8 mouse cellular contexts compared by ENCODE assay signal in the genomic region with DNA sequence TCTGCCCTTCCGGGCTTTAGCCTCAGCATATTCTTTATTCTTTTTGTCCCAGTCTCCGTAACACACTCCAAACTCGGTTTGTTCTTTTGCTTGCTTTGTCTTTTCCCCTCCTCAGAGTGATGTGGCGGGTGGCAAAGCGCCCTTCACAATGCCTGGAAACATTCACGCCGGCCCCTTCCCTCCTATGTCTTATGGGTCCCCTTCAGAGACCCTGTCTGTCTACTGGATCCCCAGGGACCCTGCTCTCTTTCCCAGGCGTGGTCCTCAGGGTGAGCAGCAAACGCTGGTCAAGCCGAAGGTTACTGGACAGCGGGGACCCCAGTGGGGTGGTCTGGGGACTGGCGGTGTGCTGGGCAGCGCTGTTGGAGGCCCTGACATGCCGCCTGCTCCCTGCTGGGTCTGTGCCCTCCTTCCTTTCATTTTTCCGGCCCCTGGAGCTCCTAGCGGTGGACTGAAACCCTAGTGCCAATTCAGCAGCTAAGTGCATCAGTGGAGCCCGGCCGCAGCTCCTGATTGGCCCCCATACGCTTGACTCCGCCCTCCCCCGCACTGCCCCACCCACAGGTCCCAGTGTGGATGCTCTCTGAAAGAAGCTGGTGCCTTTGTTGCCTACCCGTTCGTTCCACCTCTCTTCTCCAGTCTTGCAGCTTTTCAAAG. TPM values are rescaled to one million over a fixed set of nuclear protein-coding genes. Genes with fewer than 3 reads are reported as not detected.
DNase-seq lines count a peak whose midpoint lies in the region; ATAC-seq and TF ChIP-seq lines count a peak whose summit lies in the region.

No protein-coding gene starts in this region.

- WGBS in forebrain, embryonic 10.5 days: 2% methylated on average over 23 of the region's 23 CpGs
- WGBS in heart, postnatal 0 days: 5% methylated on average over 23 of the region's 23 CpGs
- WGBS in liver, embryonic 11.5 days: 8% methylated on average over 23 of the region's 23 CpGs
- WGBS in neural tube, embryonic 13.5 days: 4% methylated on average over 23 of the region's 23 CpGs

- no peak for TF ChIP-seq POLR2A in ES-Bruce4 (IDR thresholded peaks at IDR 0.05; ENCODE audit: insufficient read depth, low read length)

- no peak for TF ChIP-seq EP300 in ES-Bruce4 (IDR thresholded peaks at IDR 0.05; ENCODE audit: insufficient read depth, low read depth, low read length)
- TF ChIP-seq EP300 in heart, postnatal 0 days (IDR thresholded peaks at IDR 0.05; ENCODE audit: low read depth): no peak

- peak; percentile 18 for DNase-seq in c-Kit-positive CD71-negative TER-119-negative erythroid progenitor cells, embryonic 14.5 days (ENCODE audit: low read depth)
- peak; percentile 86 for DNase-seq in forebrain, embryonic 10.5 days (ENCODE audit: extremely low spot score, low spot score)
- DNase-seq in heart, postnatal 0 days (ENCODE audit: low spot score): peak; percentile 7
- DNase-seq in kidney, postnatal 25 days: peak; percentile 34 to 57
- peak; percentile 46 for DNase-seq in liver, embryonic 11.5 days (ENCODE audit: low spot score)
- DNase-seq in thymus, postnatal 4 days: peak; percentile 52

- no peaks in the 10 kb centered on the region for H3K27me3 ChIP-seq in ES-Bruce4 (ENCODE audit: control insufficient read depth, insufficient read depth, low read length, poor library complexity, severe bottlenecking)
- peaks cover 55% of the 10 kb centered on the region for H3K27me3 ChIP-seq in forebrain, embryonic 10.5 days (ENCODE audit: poor library complexity, severe bottlenecking)
- H3K27me3 ChIP-seq in heart, postnatal 0 days (ENCODE audit: control insufficient read depth, insufficient read depth, low read length): peaks cover 24% of the 10 kb centered on the region
- peaks cover 23% of the 10 kb centered on the region for H3K27me3 ChIP-seq in liver, embryonic 11.5 days (replicated peaks; ENCODE audit: control insufficient read depth, insufficient read depth, low read length)
- no peaks in the 10 kb centered on the region; the same call in 1 of the 2 replicates for H3K27me3 ChIP-seq in neural tube, embryonic 13.5 days

- no peak overlapping the region for H3K27ac ChIP-seq in ES-Bruce4 (ENCODE audit: insufficient read depth, low read length)
- peak overlapping the region; percentile 81 for H3K27ac ChIP-seq in forebrain, embryonic 10.5 days
- H3K27ac ChIP-seq in heart, postnatal 0 days (ENCODE audit: low read depth): no peak overlapping the region
- H3K27ac ChIP-seq in liver, embryonic 11.5 days (ENCODE audit: low read depth, low read length): no peak overlapping the region
- peak overlapping the region; percentile 92 for H3K27ac ChIP-seq in neural tube, embryonic 13.5 days (replicated peaks)

- H3K4me3 ChIP-seq in ES-Bruce4 (ENCODE audit: low read depth, low read length): peak overlapping the region; percentile 49
- H3K4me3 ChIP-seq in forebrain, embryonic 10.5 days: peak overlapping the region; percentile 56
- H3K4me3 ChIP-seq in heart, postnatal 0 days (ENCODE audit: low read depth, low read length): peak overlapping the region; percentile 12
- 0 out of 2 replicates have a peak overlapping the region, but pooled peaks have one; percentile 17 for H3K4me3 ChIP-seq in liver, embryonic 11.5 days (ENCODE audit: low read depth, low read length)
- peak overlapping the region; percentile 42 for H3K4me3 ChIP-seq in neural tube, embryonic 13.5 days

- TF ChIP-seq CTCF in ES-Bruce4 (IDR thresholded peaks at IDR 0.05; ENCODE audit: low read depth, low read length): no peak
- no peak for TF ChIP-seq CTCF in heart, postnatal 0 days (IDR thresholded peaks at IDR 0.05; ENCODE audit: low read depth)

- no peaks in the 10 kb centered on the region for H3K36me3 ChIP-seq in ES-Bruce4 (ENCODE audit: control insufficient read depth, insufficient read depth, low read length, poor library complexity, severe bottlenecking)
- no peaks in the 10 kb centered on the region for H3K36me3 ChIP-seq in forebrain, embryonic 10.5 days (replicated peaks)
- no peaks in the 10 kb centered on the region for H3K36me3 ChIP-seq in heart, postnatal 0 days (replicated peaks; ENCODE audit: control insufficient read depth, insufficient read depth, low read length)
- H3K36me3 ChIP-seq in liver, embryonic 11.5 days (ENCODE audit: control insufficient read depth, insufficient read depth, low read length): no peaks in the 10 kb centered on the region
- H3K36me3 ChIP-seq in neural tube, embryonic 13.5 days: no peaks in the 10 kb centered on the region

- H3K4me1 ChIP-seq in ES-Bruce4 (ENCODE audit: control insufficient read depth, insufficient read depth, low read length): no peaks in the 10 kb centered on the region
- H3K4me1 ChIP-seq in forebrain, embryonic 10.5 days: peaks cover 31% of the 10 kb centered on the region
- no peaks in the 10 kb centered on the region for H3K4me1 ChIP-seq in heart, postnatal 0 days (ENCODE audit: control insufficient read depth, insufficient read depth)
- H3K4me1 ChIP-seq in liver, embryonic 11.5 days (replicated peaks; ENCODE audit: control insufficient read depth, insufficient read depth, low read length): 0 out of 2 replicates have a peak, but pooled peaks cover 3% of the 10 kb centered on the region
- H3K4me1 ChIP-seq in neural tube, embryonic 13.5 days (replicated peaks): peaks cover 40% of the 10 kb centered on the region

- no peaks in the 10 kb centered on the region for H3K9me3 ChIP-seq in ES-Bruce4 (replicated peaks; ENCODE audit: control insufficient read depth, insufficient read depth, low read length, poor library complexity, severe bottlenecking)
- no peaks in the 10 kb centered on the region for H3K9me3 ChIP-seq in forebrain, embryonic 10.5 days
- H3K9me3 ChIP-seq in heart, postnatal 0 days (replicated peaks; ENCODE audit: control insufficient read depth, low read length): no peaks in the 10 kb centered on the region
- no peaks in the 10 kb centered on the region for H3K9me3 ChIP-seq in liver, embryonic 11.5 days (ENCODE audit: control insufficient read depth, low read length)
- H3K9me3 ChIP-seq in neural tube, embryonic 13.5 days: no peaks in the 10 kb centered on the region

- peak overlapping the region; percentile 17; the same call in 1 of the 2 replicates for H3K9ac ChIP-seq in ES-Bruce4 (ENCODE audit: low read depth, poor library complexity, severe bottlenecking)
- no peak overlapping the region for H3K9ac ChIP-seq in heart, postnatal 0 days (replicated peaks; ENCODE audit: low read depth, low read length)
- H3K9ac ChIP-seq in liver, embryonic 11.5 days (ENCODE audit: low read depth, low read length): no peak overlapping the region
- H3K9ac ChIP-seq in neural tube, embryonic 13.5 days: peak overlapping the region; percentile 76

- ATAC-seq in heart, postnatal 0 days (ENCODE audit: insufficient read depth, low read depth): peak; percentile 50; the same call in 1 of the 2 replicates
- ATAC-seq in liver, embryonic 11.5 days (replicated peaks; ENCODE audit: low FRiP score): peak; percentile 75
- peak; percentile 96 for ATAC-seq in neural tube, embryonic 13.5 days (ENCODE audit: low read depth)

- peak overlapping the region; percentile 22; the same call in 1 of the 2 replicates for H3K4me2 ChIP-seq in heart, postnatal 0 days (ENCODE audit: low read depth, low read length)
- peak overlapping the region; percentile 51 for H3K4me2 ChIP-seq in liver, embryonic 11.5 days
- H3K4me2 ChIP-seq in neural tube, embryonic 13.5 days: peak overlapping the region; percentile 72

RNA-seq across cellular contexts. Expression of gene Crhr1, which starts 25.1 kb away (rescaled TPM):
- polyA plus RNA-seq in ES-Bruce4 (2011; ENCODE audit: insufficient read depth, insufficient read length, low read depth, missing spikeins): not detected in 2 replicates
- 0.06 and 0.22 TPM in 2 replicates for polyA plus RNA-seq in forebrain, embryonic 10.5 days (2016; fragmentation: Nextera tagmentation; extraction: Ambion mirVana)
- not detected in 2 replicates for total RNA-seq in heart, postnatal 0 days (2014; rRNA removed; ENCODE audit: low replicate concordance)
- polyA plus RNA-seq in heart, postnatal 0 days (2015; fragmentation: Nextera tagmentation; extraction: Ambion mirVana): not detected in 2 replicates
- not detected in 2 replicates for polyA plus RNA-seq in liver, embryonic 11.5 days (2014; fragmentation: Nextera tagmentation; extraction: Ambion mirVana)
- polyA plus RNA-seq in neural tube, embryonic 13.5 days (2015; fragmentation: Nextera tagmentation; extraction: Ambion mirVana): 3.7 and 3.9 TPM in 2 replicates

RNA-seq across cellular contexts. Expression of gene Sppl2c, which starts 28.4 kb away (rescaled TPM):
- not detected in 2 replicates for polyA plus RNA-seq in ES-Bruce4 (2011; ENCODE audit: insufficient read depth, insufficient read length, low read depth, missing spikeins)
- not detected in 2 replicates for polyA plus RNA-seq in forebrain, embryonic 10.5 days (2016; fragmentation: Nextera tagmentation; extraction: Ambion mirVana)
- total RNA-seq in heart, postnatal 0 days (2014; rRNA removed; ENCODE audit: low replicate concordance): not detected in 2 replicates
- polyA plus RNA-seq in heart, postnatal 0 days (2015; fragmentation: Nextera tagmentation; extraction: Ambion mirVana): not detected in 2 replicates
- not detected in 2 replicates for polyA plus RNA-seq in liver, embryonic 11.5 days (2014; fragmentation: Nextera tagmentation; extraction: Ambion mirVana)
- not detected in 2 replicates for polyA plus RNA-seq in neural tube, embryonic 13.5 days (2015; fragmentation: Nextera tagmentation; extraction: Ambion mirVana)

Comparison
In these comparisons a context has a peak if more than half of its experiments do, and no peak if none do; other contexts are left out.
1. H3K27ac ChIP-seq: peak in forebrain, embryonic 10.5 days (single experiment) and neural tube, embryonic 13.5 days (single experiment); none in ES-Bruce4 (single experiment), heart, postnatal 0 days (single experiment) and liver, embryonic 11.5 days (single experiment).
2. H3K9ac ChIP-seq: peak in ES-Bruce4 (single experiment) and neural tube, embryonic 13.5 days (single experiment); none in heart, postnatal 0 days (single experiment) and liver, embryonic 11.5 days (single experiment).
3. DNase-seq: peak in every context shown above with its lines; median percentile 86 in forebrain, embryonic 10.5 days; 52 in thymus, postnatal 4 days; 46 in liver, embryonic 11.5 days; 46 in kidney, postnatal 25 days; 18 in c-Kit-positive CD71-negative TER-119-negative erythroid progenitor cells, embryonic 14.5 days; 7 in heart, postnatal 0 days.
4. H3K4me2 ChIP-seq: peak in every context shown above with its lines; median percentile 72 in neural tube, embryonic 13.5 days; 51 in liver, embryonic 11.5 days; 22 in heart, postnatal 0 days.
5. Peak in every context shown above with its lines, with median percentiles within 50 percentile points of each other: H3K4me3 ChIP-seq and ATAC-seq.